Mouse (Mus musculus) layer of hippocampus, adult 9-10 months (tissue): Measurements from ENCODE around the gene Rapgef5.

Experiments
- DNase-seq: peaks from one replicate; pipeline ENCODE4 v3.0.0; 2022; ENCODE audit warnings: low spot score

The Rapgef5 gene

DNA sequence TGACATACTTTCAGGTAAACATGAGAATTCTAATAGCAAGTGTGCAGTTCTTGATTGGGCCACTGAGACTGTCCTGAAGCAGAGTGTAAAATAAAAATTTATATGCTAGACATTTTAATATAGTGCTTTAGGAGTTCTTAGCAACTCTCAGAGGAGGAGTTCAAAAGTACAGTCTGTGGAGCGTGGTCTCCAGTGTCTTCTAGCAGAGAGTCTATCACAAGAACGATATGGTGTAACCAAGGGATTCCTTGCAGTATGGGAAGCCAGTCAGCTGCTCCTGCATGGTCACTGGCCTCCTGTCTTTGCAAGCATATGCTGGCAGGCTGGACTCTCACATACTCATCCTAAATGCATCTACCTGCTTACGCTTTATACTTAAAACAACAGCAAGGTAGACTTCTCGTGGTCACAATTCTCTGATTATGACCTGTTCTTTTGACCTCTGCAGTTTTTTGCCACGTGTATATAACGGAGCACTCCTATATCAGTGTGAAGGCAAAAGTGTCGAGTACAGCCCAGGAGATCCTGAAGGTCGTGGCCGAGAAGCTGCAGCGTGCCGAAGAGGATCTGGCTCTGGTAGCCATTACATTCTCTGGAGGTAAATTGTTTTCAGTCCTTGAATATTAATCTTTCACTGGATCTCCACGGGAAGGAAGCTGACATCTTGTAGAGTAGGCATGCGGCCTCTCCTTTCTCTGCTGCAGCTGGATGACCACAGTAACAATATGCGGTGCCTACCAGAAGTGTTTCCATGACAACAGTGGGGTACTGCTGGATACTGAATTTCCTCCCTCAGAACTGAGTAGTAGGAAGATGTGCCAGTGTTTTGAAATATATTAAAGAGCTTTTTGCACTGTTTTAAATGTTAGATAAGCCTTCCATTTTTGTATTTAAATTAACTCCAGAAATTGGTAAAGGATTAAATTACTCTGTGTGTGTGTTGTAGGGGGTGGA lies 204.8 kb downstream of the Rapgef5 start:
- no peak for DNase-seq

DNA sequence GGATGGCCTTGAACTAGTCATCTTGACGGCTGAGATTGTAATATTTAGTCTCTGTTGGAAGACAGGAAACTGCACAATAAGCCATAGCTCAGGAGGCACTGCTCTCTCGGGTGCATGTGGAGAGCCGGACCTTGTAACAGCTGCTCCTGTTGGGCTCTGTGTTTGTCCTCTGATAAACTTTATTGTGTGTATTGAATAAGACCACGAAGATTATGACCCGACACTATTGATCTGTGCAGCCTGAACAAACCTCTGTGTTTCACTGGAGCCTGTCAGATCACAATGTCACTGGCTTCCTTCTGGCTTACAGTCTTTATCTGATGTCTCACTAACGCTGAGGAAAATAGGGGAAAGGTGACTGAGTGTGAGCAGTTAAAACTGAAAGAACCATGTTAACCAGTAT lies 205.5 kb downstream of the Rapgef5 start:
- DNase-seq = no peak

DNA sequence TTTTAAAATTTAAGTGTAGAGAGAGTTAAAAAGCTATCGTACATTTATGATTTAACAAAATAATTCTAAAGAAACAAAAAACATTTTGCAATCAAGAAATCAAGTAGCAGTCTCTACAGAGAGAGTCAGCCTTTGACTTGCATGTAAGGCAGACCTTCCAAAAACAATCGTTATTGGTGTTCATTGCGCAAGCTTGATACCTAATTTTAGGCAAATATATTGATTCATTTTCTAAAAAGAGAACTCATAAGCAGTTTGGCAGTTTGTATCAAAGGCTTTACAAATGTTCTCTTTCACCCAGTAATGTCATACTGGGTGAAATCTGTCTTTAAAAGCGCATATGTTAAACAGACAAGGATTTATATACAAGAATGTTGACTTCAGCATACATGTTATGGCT lies 208.7 kb downstream of the Rapgef5 start:
- no peak for DNase-seq

DNA sequence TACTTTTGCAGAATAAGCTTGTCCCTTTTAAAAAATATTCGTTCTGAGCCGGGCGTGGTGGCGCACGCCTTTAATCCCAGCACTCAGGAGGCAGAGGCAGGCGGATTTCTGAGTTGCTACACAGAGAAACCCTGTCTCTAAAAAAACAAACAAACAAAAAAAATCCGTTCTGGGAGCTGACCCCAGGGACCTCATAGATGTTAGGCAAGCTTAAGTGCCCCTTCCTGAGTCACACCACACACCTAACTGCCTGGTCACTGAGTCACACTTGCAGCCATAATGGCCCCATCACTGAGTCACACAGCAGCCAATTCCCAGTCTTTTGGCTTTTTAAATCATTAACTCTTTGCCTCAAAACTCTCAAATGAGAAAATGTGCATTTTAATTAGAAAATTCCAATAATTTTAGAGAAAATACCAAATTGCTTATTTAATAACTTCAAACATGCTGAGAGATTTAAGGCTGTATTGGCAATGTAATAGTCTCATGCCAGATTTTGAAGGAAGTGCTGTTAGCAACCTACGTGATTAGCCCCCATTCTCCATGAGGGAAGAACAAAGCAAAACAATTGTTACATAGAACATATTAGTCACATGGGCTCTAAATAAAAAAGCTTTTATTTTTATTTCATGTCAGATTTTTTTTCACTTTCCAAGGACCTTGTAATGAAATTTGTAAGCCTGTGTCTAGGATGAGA lies 211.3 kb downstream of the Rapgef5 start:
- no peak for DNase-seq

DNA sequence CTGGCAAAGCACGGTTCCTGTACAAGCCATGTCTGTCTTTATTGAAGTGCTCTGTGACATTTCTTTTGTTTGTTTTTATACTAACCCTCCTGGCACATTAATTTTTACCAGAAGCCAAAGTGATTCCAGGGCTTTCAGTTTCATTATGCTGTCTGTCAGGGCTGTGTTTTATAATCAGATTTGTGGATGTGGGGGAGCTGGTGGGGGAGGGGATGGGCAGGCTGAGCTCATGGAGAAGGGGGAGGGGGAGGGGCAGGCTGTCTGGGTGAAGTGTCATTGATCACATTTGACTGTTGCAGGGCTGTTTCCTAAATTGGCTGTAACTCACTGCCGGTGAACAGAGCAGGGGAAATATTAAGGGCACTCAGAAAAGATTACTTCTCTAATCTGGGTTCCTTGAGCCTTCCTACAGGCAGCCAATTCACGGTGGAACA lies 211.9 kb downstream of the Rapgef5 start:
- DNase-seq = no peak

DNA sequence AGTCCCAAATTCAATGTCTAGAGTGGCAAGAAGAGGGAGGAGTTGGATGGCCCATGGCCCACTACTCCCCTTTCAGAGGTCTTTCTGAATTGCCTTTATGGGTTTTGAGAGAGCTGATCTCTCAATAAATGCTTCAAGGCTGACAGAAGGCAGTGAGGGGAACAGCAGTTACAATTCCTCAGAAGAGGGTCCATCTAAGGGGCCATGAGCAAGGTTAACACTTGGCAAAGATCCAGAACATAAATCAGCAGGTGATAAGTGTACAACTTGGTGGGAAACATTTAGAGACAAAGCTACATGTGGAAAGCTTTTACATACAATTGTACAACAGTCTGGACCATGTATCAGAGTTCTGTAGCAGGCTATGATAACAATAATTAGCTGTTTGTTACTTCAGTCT lies 217.3 kb downstream of the Rapgef5 start:
- DNase-seq = no peak

DNA sequence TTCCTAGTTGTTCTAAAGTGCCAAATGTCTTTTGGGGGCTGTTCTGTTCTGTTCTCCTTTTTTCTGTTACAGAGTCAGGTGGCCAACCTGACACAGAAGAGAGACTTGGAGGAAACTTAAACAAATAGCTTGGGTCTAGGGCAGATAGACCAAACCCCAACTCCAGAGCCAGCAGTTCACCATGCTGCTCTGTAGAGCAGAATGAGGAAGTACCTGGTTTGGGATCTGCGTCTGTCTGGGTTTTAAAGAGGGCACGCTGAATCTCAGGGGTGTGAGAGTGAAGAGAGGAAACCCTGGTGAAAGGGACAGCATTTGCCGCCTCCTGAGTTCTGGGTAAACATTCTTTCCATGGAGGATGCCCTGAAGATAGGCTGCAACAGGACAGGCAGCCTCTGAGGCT lies 219.9 kb downstream of the Rapgef5 start:
- DNase-seq = no peak

DNA sequence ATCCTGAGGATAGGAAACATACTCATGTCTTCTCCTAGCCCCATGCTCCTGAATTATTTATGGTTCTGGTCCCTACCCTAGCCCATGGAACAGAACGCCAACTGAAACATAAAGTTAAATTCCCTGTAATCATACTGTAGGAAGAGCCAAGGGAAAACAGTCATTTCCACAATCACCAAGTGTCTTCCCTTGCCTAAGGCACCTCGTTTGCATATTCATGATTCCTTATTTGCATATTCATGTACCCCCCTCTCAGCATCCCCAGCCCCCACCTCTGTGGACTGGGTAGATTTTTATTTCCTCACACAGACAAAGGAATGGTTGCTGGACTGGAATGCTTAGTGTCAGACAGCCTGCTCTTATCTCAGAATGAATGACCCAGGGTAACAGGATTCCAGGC lies 220.6 kb downstream of the Rapgef5 start:
- DNase-seq = no peak

DNA sequence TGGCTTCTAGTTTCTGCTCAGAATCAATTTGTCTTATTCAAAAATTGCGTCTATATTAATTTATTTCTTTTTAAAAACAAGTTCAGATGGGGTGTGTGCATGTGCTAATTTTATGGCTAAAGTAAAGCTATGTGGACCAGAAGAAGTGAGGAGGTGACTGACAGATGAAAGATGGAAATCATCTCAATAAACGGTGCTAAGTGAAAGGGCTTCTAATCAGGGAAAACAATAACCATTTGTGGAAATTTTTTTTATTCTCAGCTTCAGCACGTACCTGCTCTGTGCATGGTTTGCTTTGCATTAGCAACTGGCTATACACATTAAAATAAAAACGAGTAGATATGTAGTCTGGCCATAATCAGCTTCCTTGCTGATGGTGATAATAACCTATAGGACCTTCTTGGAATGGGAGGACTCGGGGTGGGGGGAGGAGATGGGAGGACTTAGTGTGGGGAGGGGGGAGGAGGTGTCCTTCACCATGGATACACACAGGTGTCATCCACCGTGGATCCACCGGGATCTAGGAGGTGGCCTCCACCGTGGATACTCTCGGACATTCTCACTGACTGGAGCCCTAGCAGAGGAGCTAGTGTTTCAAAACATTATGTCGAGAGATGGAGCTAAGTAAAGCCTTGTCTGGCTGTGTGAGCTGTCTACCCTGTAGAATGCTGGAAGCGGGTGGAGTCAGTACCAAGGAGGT lies 221.2 kb downstream of the Rapgef5 start:
- DNase-seq = no peak

DNA sequence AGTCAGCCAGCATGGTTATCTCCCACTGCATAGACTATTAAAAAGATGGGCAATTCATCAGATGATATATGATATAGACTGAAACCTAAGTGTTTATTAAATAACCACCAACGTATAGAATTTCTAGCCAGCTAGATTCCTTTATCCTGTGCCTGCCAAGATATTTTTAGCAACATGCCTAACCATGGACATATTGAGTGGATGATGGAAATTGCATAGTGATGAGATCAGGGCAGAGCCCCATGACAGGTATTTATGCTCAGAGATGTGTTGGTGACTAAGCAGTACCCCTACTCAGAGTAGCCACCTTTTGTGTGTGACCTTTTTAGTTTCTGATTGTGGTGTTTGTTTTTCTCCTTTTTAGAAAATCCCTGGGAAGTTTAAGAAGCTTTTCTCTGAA lies 226.2 kb downstream of the Rapgef5 start:
- DNase-seq = no peak

DNA sequence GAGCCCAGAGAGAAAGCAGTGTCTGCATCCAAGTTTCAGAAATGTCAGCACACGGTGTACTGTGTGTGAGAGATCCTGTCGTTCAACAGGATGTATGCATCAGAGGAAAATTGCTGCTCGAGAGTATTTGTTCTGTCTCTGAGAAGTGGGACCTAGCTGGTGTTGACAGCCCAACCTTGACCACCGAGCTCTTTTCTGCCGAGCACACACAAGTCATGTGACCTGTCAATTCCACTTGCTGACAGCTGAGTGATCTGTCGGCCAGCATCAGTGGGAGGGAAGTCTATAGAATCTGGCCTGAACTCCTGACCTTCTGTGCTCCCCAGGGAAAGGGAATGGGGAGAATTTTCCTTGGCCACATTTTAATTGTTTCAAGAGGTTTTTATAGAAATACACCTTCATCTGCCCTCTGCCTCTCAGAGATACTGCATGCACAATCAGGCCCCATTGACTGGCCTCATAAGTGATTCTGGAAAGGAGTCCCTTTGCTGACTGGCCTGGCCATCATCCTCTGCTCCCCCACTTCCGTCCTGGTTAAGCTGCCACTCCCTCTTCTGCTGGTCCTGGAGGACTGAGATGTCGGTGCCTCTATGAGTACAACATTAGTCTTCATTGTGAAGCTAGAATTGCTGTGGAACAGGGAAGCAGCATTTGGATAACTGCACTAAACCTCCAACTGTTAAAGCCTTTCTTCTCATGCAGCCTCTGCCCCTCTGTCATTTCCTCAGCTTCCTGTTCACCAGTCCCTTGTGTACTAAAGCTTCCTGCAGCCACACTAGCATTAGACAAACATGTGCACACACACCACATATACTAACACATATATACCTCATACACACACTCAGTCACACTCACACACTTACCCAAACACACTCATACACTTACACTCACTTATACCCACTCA lies 228.6 kb downstream of the Rapgef5 start:
- DNase-seq = no peak

DNA sequence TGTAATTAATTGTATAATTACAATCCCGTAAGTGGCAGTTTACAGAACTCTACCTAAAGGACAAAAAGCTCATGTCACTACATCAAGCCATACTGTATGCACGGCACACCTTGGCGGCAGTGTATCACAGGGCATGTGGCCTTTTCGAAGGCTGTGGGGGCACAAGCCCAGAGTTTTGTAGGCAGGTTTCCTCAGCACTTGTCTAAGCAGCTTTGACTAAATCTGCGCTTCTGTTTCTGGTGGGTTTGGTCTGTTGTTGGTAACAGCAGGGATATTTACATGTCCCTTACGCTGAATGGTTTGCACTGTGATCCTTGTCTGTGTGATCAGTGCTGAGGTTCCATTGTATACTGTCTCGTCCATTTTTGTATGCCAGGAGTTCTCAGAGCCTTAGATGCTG lies 230.3 kb downstream of the Rapgef5 start:
- no peak for DNase-seq

DNA sequence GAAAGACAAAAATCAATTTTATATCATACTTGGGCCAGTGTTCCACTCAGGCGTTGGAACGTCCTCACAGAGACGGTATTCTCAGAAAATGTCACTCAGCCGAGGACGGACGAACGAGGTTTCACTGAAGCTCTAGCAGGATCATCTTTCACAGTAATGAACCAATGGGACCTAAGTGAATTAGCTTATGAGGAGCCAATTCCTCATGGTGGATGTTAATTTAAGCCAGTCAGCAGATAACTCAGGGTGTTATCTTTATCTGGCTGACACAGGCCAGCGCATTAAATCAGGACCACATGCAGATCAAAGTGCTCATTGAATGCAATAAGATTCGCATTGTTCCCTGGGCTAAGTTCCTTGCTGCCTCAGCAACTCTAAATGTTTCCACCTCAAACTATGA lies 234.8 kb downstream of the Rapgef5 start:
- DNase-seq = no peak

DNA sequence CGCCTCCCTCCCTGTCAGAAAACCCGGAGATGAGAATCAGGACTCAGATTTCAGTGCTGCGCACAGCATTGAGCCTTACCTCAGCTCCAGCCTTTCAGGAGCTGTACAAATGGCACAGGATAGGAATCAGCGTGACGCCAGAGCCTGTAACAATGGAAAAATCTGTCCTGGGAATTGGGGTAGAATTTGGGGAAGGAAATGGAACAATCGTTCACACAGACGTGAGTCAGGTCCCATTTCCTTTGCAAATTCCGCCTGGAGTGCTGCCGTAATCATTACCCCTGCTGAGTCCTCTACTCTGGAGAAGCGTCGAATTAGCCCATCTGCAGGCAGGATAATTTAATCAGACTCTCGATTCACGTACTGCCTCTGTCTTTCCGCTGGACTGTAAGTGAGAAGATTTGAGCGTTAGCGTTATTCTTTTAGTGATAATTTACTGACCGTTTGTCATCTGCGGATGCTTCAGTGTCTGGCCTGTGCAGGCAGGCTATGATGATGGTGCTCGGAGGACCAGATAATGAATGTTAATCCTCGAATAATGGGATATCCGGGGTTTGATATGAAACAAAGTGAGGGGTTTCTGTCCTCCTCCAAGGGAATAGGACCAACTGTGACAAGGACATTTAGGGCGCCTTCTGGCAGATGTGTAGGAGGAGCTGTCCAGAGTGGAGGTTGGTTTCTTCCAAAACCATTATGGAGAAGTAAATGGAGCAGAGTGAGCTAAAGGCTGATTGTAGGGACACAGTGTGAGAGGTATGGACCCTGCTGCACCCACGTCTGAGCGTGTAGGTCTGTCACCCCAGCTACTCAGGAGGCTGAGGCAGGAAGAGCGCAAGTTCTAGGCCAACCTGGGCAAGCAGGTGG lies 235.5 kb downstream of the Rapgef5 start:
- no peak for DNase-seq

DNA sequence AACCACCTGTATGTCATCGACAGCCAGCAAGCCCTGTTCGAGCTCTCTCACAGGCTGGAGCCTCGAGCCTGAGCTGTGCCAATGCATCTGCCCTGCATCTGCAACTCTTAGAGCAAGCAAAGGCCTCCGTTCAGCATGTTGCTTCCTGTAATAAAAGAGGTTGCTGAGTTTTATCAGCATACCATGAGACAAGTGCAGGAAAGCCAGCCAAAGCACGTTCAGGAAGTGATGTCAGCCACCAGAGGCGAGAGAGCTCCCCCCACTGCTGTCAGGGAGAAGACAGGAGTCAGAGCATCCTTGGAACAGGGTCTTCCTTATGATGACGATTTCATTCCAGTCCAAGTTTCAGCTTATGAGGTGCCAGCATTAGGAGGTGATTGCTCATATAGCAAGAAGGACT lies 239.7 kb downstream of the Rapgef5 start:
- no peak for DNase-seq

DNA sequence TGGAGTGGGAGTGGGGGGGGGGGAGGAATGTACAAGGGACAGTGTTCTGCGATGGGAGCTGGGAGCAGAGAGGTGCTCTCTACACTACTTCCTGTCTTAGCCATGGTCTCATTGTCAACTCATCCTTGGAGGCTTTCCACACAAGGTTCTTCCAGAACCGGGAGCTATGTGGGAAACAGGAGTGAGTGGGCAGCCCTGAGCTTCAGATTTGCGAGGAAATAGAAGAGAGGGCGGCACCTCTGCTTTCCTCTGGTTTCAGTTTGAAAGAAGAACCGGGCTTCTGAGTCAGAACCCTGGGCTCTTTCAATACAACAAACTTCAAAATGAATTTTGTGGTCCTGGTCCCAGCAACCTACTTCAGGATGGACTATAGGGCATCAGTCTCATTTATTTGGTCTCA lies 244.1 kb downstream of the Rapgef5 start:
- no peak for DNase-seq

DNA sequence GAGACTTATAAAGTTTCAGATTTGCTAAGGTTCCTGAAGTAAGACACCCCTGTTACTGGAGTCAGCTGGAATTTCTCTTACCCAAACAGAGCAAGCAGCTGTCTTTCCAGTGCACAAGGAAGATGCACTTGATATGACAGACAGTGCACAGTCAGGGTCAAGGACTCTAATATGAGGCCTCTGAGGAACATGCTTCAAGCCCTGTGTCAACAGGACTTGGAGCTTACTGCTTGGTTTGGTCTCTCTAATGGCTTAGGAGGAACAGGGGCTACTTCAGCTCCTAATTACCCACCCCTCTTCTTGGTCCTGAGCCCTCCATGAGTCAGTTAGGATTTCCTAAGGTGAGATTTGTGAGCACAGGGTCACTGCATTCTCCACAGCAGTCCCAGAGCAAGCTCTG lies 244.6 kb downstream of the Rapgef5 start:
- no peak for DNase-seq

DNA sequence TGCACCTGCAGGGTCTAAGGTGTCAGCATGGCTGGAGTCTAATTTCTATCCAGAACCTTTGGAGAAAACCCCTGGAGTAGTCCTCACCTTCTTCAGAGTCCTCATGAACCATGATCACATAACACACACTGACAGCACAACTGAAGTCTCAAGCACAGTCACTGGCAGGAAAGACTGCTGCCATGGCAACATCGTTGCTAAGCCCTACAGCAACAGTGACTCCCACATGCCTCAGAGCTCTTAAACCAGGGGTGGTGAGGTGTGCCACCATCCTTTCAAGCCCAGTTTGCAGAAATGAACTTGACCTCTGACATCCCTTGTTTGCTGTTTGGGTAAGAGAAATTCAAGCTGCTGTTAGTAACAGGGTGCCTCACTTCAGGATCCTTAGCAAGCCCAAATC lies 245.4 kb downstream of the Rapgef5 start:
- DNase-seq = no peak

DNA sequence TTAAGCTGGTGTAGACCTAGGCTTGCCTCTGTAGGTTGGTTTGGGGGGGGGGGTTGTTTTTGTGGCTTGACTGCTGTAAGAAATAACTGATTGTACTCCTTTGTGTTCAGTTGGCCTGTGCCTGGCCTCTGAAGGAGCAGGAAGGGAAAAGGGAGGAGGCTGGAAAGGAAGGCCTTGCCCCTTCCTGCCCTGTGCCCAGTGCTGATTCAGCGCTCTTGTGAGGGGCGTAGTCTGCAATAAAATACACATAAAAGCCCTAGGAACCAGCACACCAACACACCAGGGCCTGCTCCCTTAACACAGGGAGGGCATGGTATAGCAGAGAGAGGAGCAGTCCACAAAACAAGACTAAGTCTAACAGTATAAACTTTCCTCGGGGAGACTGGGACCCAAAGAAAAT lies 247.0 kb downstream of the Rapgef5 start:
- no peak for DNase-seq

DNA sequence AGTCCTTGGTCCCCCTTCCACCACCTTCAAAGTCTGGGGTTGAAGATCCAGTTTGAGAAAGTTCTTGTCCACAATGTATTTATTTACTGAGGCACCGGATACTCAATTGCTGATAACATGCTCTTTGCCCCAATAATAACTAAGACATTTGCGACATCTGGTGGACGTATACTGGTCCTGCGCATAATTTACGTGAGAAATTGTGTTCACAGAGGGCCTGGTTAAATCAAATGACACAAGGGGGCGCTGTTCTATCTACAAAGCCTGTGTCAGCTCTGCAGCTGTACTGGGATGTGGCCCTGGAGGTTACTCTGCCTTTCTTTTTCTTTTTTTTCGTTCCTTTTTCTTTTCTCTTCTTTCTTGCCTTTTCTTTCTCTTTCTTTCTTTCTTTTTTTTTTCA lies 248.6 kb downstream of the Rapgef5 start:
- DNase-seq = peak; percentile 91

DNA sequence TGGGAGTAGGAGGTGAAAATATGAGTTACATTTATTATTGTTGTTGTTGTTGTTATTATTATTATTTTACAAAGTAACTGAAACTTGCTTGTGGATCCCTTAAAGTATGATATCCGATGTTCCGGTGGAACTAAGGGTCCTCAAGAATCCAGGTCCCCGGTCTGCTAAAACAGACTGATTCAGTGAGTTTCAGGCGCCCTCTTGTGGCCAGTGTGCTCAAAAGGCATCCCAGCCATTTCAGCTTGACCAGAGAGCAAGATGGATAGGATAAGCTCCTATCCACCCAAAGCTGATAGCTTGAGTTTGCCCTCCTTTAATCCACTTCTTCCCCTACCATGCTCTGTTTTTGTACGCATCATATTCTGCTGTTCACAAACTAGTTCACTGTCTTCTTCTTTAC lies 252.8 kb downstream of the Rapgef5 start:
- DNase-seq = peak; percentile 69
